ENCODE assay signal across 9 mouse cellular contexts in the genomic region with DNA sequence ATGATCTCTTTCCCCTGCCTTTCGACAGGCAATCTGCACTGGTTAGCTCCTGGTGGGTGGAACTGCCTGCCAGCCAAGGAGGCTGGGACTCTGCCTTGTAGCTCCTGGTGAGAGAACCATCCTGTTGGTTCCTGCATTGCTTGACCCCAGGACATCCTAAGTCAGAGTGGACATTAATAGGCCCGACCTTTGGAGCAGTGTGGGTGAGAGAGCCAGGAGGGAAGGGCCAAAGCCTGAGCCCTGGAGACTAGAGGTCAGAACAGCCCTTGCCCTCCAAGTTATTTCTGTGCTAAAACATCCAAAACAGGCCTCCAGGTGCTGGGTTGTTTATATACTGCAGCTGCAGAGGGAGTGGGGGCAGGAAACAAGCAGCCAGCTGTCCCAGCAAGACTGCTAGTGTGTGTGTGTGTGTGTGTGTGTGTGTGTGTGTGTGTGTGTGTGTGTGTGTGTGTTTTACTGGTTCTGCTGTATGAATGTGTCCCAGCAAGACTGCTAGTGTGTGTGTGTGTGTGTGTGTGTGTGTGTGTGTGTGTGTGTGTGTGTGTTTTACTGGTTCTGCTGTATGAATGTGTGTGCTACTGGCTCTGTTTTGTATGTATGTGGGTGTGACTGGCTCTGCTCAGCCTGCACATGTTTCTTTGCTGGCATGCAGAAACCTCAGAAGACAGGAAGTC. TPM values are rescaled to one million over a fixed set of nuclear protein-coding genes. Genes with fewer than 3 reads are reported as not detected.
A peak's percentile ranks its signal among the peaks of the same experiment; 100 is the strongest.
DNase-seq lines count a peak whose midpoint lies in the region; TF ChIP-seq lines count a peak whose summit lies in the region.
"Had no signal": no experiment of that assay in that cellular context is flagged by ENCODE, and none has a peak within 500 bp of the region (broad histone marks: within the 10 kb centered on the region; RNA-seq: fewer than 3 reads in every experiment).

No protein-coding gene starts in this region.

- H3K79me2 ChIP-seq in myocyte (ENCODE audit: control insufficient read depth, insufficient read depth), result no peaks in the 10 kb centered on the region

- H3K27me3 ChIP-seq in heart, embryonic 10.5 days (ENCODE audit: insufficient read depth, poor library complexity, severe bottlenecking), result no peaks in the 10 kb centered on the region
- no peaks in the 10 kb centered on the region for H3K27me3 ChIP-seq in limb, embryonic 10.5 days (ENCODE audit: low read depth, poor library complexity, severe bottlenecking)
- no peaks in the 10 kb centered on the region for H3K27me3 ChIP-seq in myocyte (ENCODE audit: control insufficient read depth, insufficient read depth, insufficient read length)

- DNase-seq in heart, adult 11 months, result peak; percentile 99
- no peak for DNase-seq in heart, embryonic 10.5 days (ENCODE audit: low spot score)
- peak; percentile 68 for DNase-seq in adrenal gland, postnatal 10 days
- DNase-seq in heart, adult 9 months (ENCODE audit: low spot score in 2 of 2), result peak; percentile 56 to 81
- DNase-seq in limb, embryonic 10.5 days (ENCODE audit: low spot score), result peak; percentile 54
- no peak for DNase-seq in frontal cortex, adult 2 months (ENCODE audit: extremely low spot score in 1 of 2, low spot score in 1 of 2)
- no peak for DNase-seq in cerebellum, adult 11 months

- H3K4me1 ChIP-seq in heart, embryonic 10.5 days, result peaks cover 22% of the 10 kb centered on the region
- peaks cover 35% of the 10 kb centered on the region for H3K4me1 ChIP-seq in limb, embryonic 10.5 days

- no peak for TF ChIP-seq POLR2A in myocyte (IDR thresholded peaks at IDR 0.05; ENCODE audit: insufficient read length, low read depth)

- WGBS in heart, embryonic 10.5 days, result 38% methylated on average over 2 of the region's 2 CpGs
- WGBS in limb, embryonic 10.5 days, result 25% methylated on average over 2 of the region's 2 CpGs

- H3K27ac ChIP-seq in heart, embryonic 10.5 days, result no peak overlapping the region
- H3K27ac ChIP-seq in limb, embryonic 10.5 days, result peak overlapping the region; percentile 68

- H3K4me2 ChIP-seq in myocyte (ENCODE audit: low read depth), result peak overlapping the region; percentile 60

- no peaks in the 10 kb centered on the region for H3K9me3 ChIP-seq in heart, embryonic 10.5 days
- H3K9me3 ChIP-seq in limb, embryonic 10.5 days (replicated peaks), result no peaks in the 10 kb centered on the region
- H3K9me3 ChIP-seq: G1E had no signal

- no peaks in the 10 kb centered on the region for H3K36me3 ChIP-seq in heart, embryonic 10.5 days
- no peaks in the 10 kb centered on the region for H3K36me3 ChIP-seq in limb, embryonic 10.5 days
- H3K36me3 ChIP-seq in myocyte (ENCODE audit: control insufficient read depth, insufficient read depth), result no peaks in the 10 kb centered on the region
- H3K36me3 ChIP-seq: G1E had no signal

- H3K4me3 ChIP-seq in heart, embryonic 10.5 days, result no peak overlapping the region
- no peak overlapping the region for H3K4me3 ChIP-seq in limb, embryonic 10.5 days
- H3K4me3 ChIP-seq in myocyte, result no peak overlapping the region

- no peak overlapping the region for H3ac ChIP-seq in myocyte (ENCODE audit: control insufficient read depth, insufficient read length)

TF ChIP-seq in myocyte, 11 proteins besides CTCF, POLR2A, EP300 and RAD21:
- TF ChIP-seq TCF12 (IDR thresholded peaks at IDR 0.05; ENCODE audit: insufficient read depth, poor library complexity, severe bottlenecking) (peak; percentile 95), E2F4 (IDR thresholded peaks at IDR 0.05; ENCODE audit: insufficient read depth) (no peak), TCF3 (IDR thresholded peaks at IDR 0.05; ENCODE audit: insufficient read length, low read depth) (peak; percentile 82), POLR2AphosphoS2 (IDR thresholded peaks at IDR 0.05; ENCODE audit: insufficient read length, low read depth) (no peak), MYOD1 (IDR thresholded peaks at IDR 0.05; ENCODE audit: control insufficient read depth in 1 of 3, insufficient read length in 2 of 3, low read depth in 2 of 3) (peak; percentile 79 to 85 (median 82)), SRF (IDR thresholded peaks at IDR 0.05; ENCODE audit: control insufficient read depth, insufficient read length, low read depth) (no peak), REST (IDR thresholded peaks at IDR 0.05; ENCODE audit: insufficient read depth, insufficient read length) (no peak), MAX (IDR thresholded peaks at IDR 0.05; ENCODE audit: low read depth) (no peak), MYOG (IDR thresholded peaks at IDR 0.05; ENCODE audit: control insufficient read depth in 1 of 3, insufficient read depth in 1 of 3, insufficient read length in 2 of 3, low read depth in 2 of 3) (peak; percentile 86 to 95 (median 88)), CEBPB (IDR thresholded peaks at IDR 0.05; ENCODE audit: insufficient read depth, poor library complexity, severe bottlenecking) (no peak), USF1 (IDR thresholded peaks at IDR 0.05; ENCODE audit: low read depth) (no peak)
TF ChIP-seq in myocyte: peak in this region for 4.

RNA-seq across cellular contexts. Expression of gene Dgkd, which starts 6.1 kb away (rescaled TPM):
- 26.6 and 31.6 TPM in 2 replicates for polyA plus RNA-seq in heart, embryonic 10.5 days (2016; fragmentation: Nextera tagmentation; extraction: Ambion mirVana)
- total RNA-seq in adrenal gland, postnatal 10 days (2021), result 100 to 1,000 TPM; 107 to 118 TPM
- 38.8 and 39.7 TPM in 2 replicates for polyA plus RNA-seq in limb, embryonic 10.5 days (2016; fragmentation: Nextera tagmentation; extraction: Ambion mirVana)
- polyA plus RNA-seq in myocyte (2012; fragmentation: generic; extraction: Trizol), result 59.3 TPM
- 57.6 and 73.7 TPM in 2 replicates for polyA plus RNA-seq in frontal cortex, adult 2 months (2012; rRNA removed)

RNA-seq across cellular contexts. Expression of gene Sag, which starts 43.5 kb away (rescaled TPM):
- 1.9 and 2.0 TPM in 2 replicates for polyA plus RNA-seq in heart, embryonic 10.5 days (2016; fragmentation: Nextera tagmentation; extraction: Ambion mirVana)
- total RNA-seq in adrenal gland, postnatal 10 days (2021), result 1 to 10 TPM; 1.5 to 2.0 TPM
- 3.7 and 4.9 TPM in 2 replicates for polyA plus RNA-seq in limb, embryonic 10.5 days (2016; fragmentation: Nextera tagmentation; extraction: Ambion mirVana)
- 0.72 TPM for polyA plus RNA-seq in myocyte (2012; fragmentation: generic; extraction: Trizol)
- polyA plus RNA-seq in frontal cortex, adult 2 months (2012; rRNA removed), result 3.6 and 4.5 TPM in 2 replicates
- polyA plus RNA-seq: G1E had no signal

Comparison
In these comparisons a context has a peak if more than half of its experiments do, and no peak if none do; other contexts are left out.
1. DNase-seq: peak in heart, adult 11 months (single experiment), adrenal gland, postnatal 10 days (single experiment), heart, adult 9 months (2 of 2) and limb, embryonic 10.5 days (single experiment); none in heart, embryonic 10.5 days (single experiment), frontal cortex, adult 2 months (0 of 2) and cerebellum, adult 11 months (single experiment).